Mouse (Mus musculus) midbrain, embryonic 14.5 days (tissue): Measurements from ENCODE around the gene Amn. TPM values are rescaled to one million over a fixed set of nuclear protein-coding genes. Genes with fewer than 3 reads are reported as not detected.

Experiments
- ATAC-seq: fragments of 200-750 bp; cut with Nextera tagmentation; 2 replicates; pipeline ENCODE4 v1.8.0; 2017; ENCODE audit warnings: moderate number of reproducible peaks, moderate library complexity; ENCODE audit not compliant: low FRiP score, low TSS enrichment
- DNase-seq: peaks from one replicate; pipeline ENCODE4 v3.0.0-alpha.2; 2015
- H3K27ac ChIP-seq: fragments of 300-500 bp; sonication (generic); replicated peaks from 2 replicates; pipeline ENCODE4 v1.5.1; 2014; ENCODE audit warnings: mild to moderate bottlenecking, low read depth, low read length, moderate library complexity
- H3K27me3 ChIP-seq: fragments of 300-500 bp; sonication (generic); 2 replicates; pipeline ENCODE4 v1.6.1; 2014; ENCODE audit warnings: low read length, control low read depth, mixed read lengths; ENCODE audit not compliant: control insufficient read depth, insufficient read depth
- H3K36me3 ChIP-seq: fragments of 300-500 bp; sonication (generic); 2 replicates; pipeline ENCODE4 v1.6.1; 2014; ENCODE audit warnings: low read length, control low read depth; ENCODE audit not compliant: control insufficient read depth, insufficient read depth
- H3K4me1 ChIP-seq: fragments of 300-500 bp; sonication (generic); 2 replicates; pipeline ENCODE4 v1.6.1; 2014; ENCODE audit warnings: mild to moderate bottlenecking, antibody characterized with exemption, low read length, control low read depth; ENCODE audit not compliant: control insufficient read depth, insufficient read depth
- H3K4me2 ChIP-seq: fragments of 300-500 bp; sonication (generic); 2 replicates; pipeline ENCODE4 v1.6.1; 2014; ENCODE audit warnings: mild to moderate bottlenecking, low read length, moderate library complexity
- H3K4me3 ChIP-seq: fragments of 300-500 bp; sonication (generic); replicated peaks from 2 replicates; pipeline ENCODE4 v1.5.1; 2014; ENCODE audit warnings: low read depth, low read length
- H3K9ac ChIP-seq: fragments of 300-500 bp; sonication (generic); replicated peaks from 2 replicates; pipeline ENCODE4 v1.6.1; 2014; ENCODE audit warnings: mild to moderate bottlenecking, low read length, moderate library complexity
- H3K9me3 ChIP-seq: fragments of 300-500 bp; sonication (generic); 2 replicates; pipeline ENCODE4 v1.6.1; 2016; ENCODE audit warnings: low read length, control low read depth, mixed read lengths; ENCODE audit not compliant: control insufficient read depth
- WGBS: fragments of 180-500 bp; shearing (Covaris S2); extraction: QIAGEN DNeasy Blood & Tissue Kit; methylation state at CpG from one replicate; pipeline ENCODE4 v1.1.7; 2014; 5-methylcytosine and 5-hydroxymethylcytosine counted together
- polyA plus RNA-seq: library from polyadenylated mRNA; unstranded; fragments of >200 nt; fragmentation: Nextera tagmentation; extraction: Ambion mirVana; gene quantifications from 2 replicates; pipeline ENCODE4 v1.2.1, GENCODE M21; 2014

The Amn gene
- polyA plus RNA-seq, 1 experiment from 2014 or later = 5.3 TPM

GRCm38 (mm10) chr12:111302018-111302345 is 31.1 kb downstream of the Amn start:
- Histone ChIP-seq H3K27ac (no peak overlapping the region), H3K4me2 (no peak overlapping the region), H3K9ac (no peak overlapping the region), H3K27me3 (no peaks in the 10 kb centered on the region), H3K4me1 (no peaks in the 10 kb centered on the region), H3K4me3 (no peak overlapping the region), H3K36me3 (peaks cover 96% of the 10 kb centered on the region), H3K9me3 (no peaks in the 10 kb centered on the region)
- 95% methylated on average over 14 of the region's 14 CpGs for WGBS
- ATAC-seq (no peak), DNase-seq (no peak)

DNA sequence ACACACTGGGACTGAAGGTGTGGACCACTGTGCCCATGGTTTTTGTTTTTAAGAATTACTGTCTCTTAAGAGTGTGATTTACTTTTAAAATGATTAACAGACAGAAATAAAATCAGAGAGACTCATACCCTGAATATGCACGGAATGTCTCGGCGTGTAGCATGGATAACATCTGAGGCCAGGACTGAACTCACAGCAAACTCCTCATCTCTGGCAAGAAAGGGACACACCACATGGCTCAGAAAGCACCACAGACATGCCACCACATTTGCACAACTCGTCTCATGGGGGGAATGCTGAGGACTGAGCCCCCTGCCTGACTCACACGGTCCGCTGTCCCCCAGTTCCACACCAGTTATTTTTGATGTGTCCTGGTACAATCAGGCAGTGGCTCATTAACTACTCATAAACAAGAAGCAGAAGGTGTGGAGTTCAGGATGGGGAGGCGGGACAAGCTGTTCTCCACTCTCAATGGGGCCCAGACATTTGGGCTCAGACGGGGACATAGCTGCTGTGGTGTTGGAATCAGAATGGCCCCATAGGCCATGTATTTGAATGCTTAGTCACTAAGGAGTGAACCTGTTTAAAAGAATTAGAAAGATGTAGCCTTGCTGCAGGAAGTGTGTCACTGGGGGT is 32.9 kb downstream of the Amn start:
- Histone ChIP-seq H3K4me3 (no peak overlapping the region), H3K9me3 (no peaks in the 10 kb centered on the region), H3K9ac (no peak overlapping the region), H3K27me3 (no peaks in the 10 kb centered on the region), H3K36me3 (peaks cover 92% of the 10 kb centered on the region), H3K4me1 (no peaks in the 10 kb centered on the region), H3K4me2 (no peak overlapping the region), H3K27ac (no peak overlapping the region)
- DNase-seq = no peak
- 94% methylated on average over 8 of the region's 8 CpGs for WGBS
- ATAC-seq = no peak

GRCm38 (mm10) chr12:111306821-111307220 is 35.9 kb downstream of the Amn start:
- no peak for ATAC-seq
- no peaks in the 10 kb centered on the region for H3K9me3 ChIP-seq
- 91% methylated on average over 8 of the region's 8 CpGs for WGBS

DNA sequence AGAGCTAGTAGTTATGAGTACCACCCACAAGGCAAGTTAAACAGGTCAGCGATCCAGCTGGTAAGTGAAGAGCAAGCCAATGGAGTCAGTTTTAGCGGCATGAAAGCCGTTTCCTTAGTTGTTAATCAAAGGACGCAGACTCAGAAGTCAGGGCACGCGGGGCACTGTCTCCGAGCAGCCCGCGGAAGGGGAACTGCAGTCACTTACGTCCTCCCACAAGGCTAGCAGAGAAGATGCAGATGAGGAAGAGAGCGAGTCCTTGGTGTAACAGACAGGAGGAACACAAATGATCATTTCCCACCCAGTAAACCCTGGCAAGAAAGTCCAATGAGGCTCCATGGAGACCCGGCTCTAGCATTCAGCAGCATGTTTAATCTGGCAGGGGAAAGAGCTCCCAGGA is 38.4 kb downstream of the Amn start:
- Histone ChIP-seq H3K27ac (no peak overlapping the region), H3K4me1 (no peaks in the 10 kb centered on the region), H3K36me3 (peaks cover 96% of the 10 kb centered on the region), H3K4me2 (no peak overlapping the region), H3K9me3 (no peaks in the 10 kb centered on the region), H3K4me3 (no peak overlapping the region), H3K27me3 (no peaks in the 10 kb centered on the region), H3K9ac (no peak overlapping the region)
- 85% methylated on average over 12 of the region's 12 CpGs for WGBS
- no peak for DNase-seq
- no peak for ATAC-seq

More at GRCm38 (mm10) chr12:111306821-111307220, 35.9 kb downstream of the Amn start:
- no peak overlapping the region for H3K4me3 ChIP-seq
- H3K9ac ChIP-seq = no peak overlapping the region
- no peaks in the 10 kb centered on the region for H3K27me3 ChIP-seq
- H3K36me3 ChIP-seq = peaks cover 96% of the 10 kb centered on the region
- H3K4me2 ChIP-seq = no peak overlapping the region
- H3K4me1 ChIP-seq = no peaks in the 10 kb centered on the region
- no peak for DNase-seq
- H3K27ac ChIP-seq = no peak overlapping the region

GRCm38 (mm10) chr12:111309931-111310330 is 39.0 kb downstream of the Amn start:
- WGBS = 88% methylated on average over 14 of the region's 14 CpGs
- no peak for DNase-seq
- Histone ChIP-seq H3K9me3 (no peaks in the 10 kb centered on the region), H3K4me2 (no peak overlapping the region), H3K4me1 (no peaks in the 10 kb centered on the region), H3K27me3 (no peaks in the 10 kb centered on the region), H3K9ac (no peak overlapping the region), H3K4me3 (no peak overlapping the region), H3K36me3 (peaks cover 96% of the 10 kb centered on the region), H3K27ac (no peak overlapping the region)
- no peak for ATAC-seq

DNA sequence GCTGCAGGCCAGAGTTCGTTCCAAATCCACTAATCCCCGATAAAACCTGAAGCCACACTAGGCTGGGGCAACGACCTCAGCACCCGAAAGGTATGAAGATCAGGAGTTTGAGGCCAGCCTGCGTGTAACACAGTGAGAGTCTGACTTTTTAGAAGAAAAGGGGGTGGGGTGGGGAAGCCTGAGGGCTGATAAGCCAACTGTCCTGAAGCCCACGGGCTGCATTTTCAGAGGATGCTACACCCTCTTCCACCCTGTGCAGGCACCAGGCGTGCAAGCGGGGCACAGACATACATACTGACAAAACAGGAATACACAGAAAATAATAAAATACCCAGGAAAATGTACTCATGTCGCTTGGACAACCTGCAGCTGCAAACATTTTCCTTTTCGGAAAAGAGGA is 40.9 kb downstream of the Amn start:
- ATAC-seq (no peak), DNase-seq (no peak)
- H3K9ac ChIP-seq = no peak overlapping the region
- no peak overlapping the region for H3K27ac ChIP-seq
- no peak overlapping the region for H3K4me2 ChIP-seq
- WGBS = 95% methylated on average over 10 of the region's 10 CpGs
- no peaks in the 10 kb centered on the region for H3K4me1 ChIP-seq
- no peaks in the 10 kb centered on the region for H3K9me3 ChIP-seq
- peaks cover 96% of the 10 kb centered on the region for H3K36me3 ChIP-seq
- no peaks in the 10 kb centered on the region for H3K27me3 ChIP-seq
- H3K4me3 ChIP-seq = no peak overlapping the region

DNA sequence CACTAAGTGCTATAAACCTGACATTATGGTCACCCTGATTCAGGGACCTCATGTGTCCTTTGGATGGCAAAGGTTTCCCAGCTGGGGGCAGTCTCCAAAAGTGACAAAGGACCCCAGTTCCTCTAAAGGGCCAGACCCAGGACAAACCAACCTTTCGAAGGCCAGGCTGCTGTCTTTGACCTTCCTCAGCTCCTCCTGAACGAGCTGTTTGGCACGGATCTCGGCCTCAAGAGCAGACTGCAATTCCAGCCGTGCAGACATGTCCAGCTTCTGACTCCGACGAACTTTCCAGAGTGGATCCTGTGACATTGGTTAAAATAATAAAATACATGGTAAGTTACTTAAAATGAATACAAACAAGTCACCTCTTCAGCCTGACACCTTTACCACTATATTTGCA is 43.4 kb downstream of the Amn start:
- Histone ChIP-seq H3K9me3 (no peaks in the 10 kb centered on the region), H3K4me2 (no peak overlapping the region), H3K36me3 (peaks cover 100% of the 10 kb centered on the region), H3K4me1 (no peaks in the 10 kb centered on the region), H3K27me3 (no peaks in the 10 kb centered on the region), H3K9ac (no peak overlapping the region), H3K4me3 (no peak overlapping the region), H3K27ac (no peak overlapping the region)
- DNase-seq (no peak), ATAC-seq (no peak)
- WGBS = 97% methylated on average over 7 of the region's 7 CpGs

DNA sequence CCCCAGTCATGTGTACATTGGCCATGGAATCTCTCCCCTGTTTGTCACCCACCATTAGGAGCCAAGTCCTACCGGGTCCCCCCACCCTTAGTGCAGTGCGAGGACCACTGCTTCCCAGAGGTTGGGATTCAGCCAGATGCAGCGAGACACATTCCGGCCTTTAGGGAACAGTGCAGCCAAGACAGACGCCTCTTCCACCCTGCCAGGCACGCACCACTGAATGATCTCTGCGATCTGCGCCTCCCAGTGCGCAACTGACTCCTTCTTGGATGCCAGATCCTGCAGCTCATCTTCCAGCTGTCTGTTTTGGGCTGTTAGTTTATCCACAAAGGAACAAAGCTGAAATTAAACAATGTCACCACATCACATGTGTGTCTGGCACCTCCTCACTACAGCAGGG is 46.8 kb downstream of the Amn start:
- no peak overlapping the region for H3K4me2 ChIP-seq
- DNase-seq (no peak), ATAC-seq (no peak)
- H3K4me1 ChIP-seq = no peaks in the 10 kb centered on the region
- no peaks in the 10 kb centered on the region for H3K9me3 ChIP-seq
- H3K27me3 ChIP-seq = no peaks in the 10 kb centered on the region
- H3K4me3 ChIP-seq = no peak overlapping the region
- no peak overlapping the region for H3K9ac ChIP-seq
- 96% methylated on average over 9 of the region's 9 CpGs for WGBS
- H3K36me3 ChIP-seq = peaks cover 100% of the 10 kb centered on the region
- H3K27ac ChIP-seq = no peak overlapping the region

- H3K27me3 ChIP-seq = no peaks in the 10 kb centered on the region
- peaks cover 100% of the 10 kb centered on the region for H3K36me3 ChIP-seq
- no peak overlapping the region for H3K4me2 ChIP-seq
- no peaks in the 10 kb centered on the region for H3K4me1 ChIP-seq
- no peak for DNase-seq
- no peak for ATAC-seq
- no peaks in the 10 kb centered on the region for H3K9me3 ChIP-seq
- H3K27ac ChIP-seq = no peak overlapping the region
- no peak overlapping the region for H3K4me3 ChIP-seq
- WGBS = 90% methylated on average over 12 of the region's 12 CpGs
- no peak overlapping the region for H3K9ac ChIP-seq
Observed at GRCm38 (mm10) chr12:111320549-111320948, 49.7 kb downstream of the Amn start.
